Mouse (Mus musculus) G1E (cell line): ENCODE results near the gene Arf6.

Experiments used
- GATA2 ChIP-seq: IDR thresholded peaks from 2 replicates; pipeline ENCODE4 v1.6.1; 2012; ENCODE audit warnings: low read depth, low read length, inconsistent platforms, borderline replicate concordance
- TAL1 ChIP-seq: conservative IDR thresholded peaks from 2 replicates; pipeline ENCODE4 v1.6.1; 2012; ENCODE audit warnings: low read depth, low read length, inconsistent platforms, mixed read lengths

- TF ChIP-seq GATA2 (no peak), TAL1 (no peak)
Observed at GRCm38 (mm10) chr12:69418606-69419005, 46.7 kb downstream of the Arf6 start.
